Mouse (Mus musculus) embryo, embryonic 10 days (tissue): ENCODE measurements at regions not wholly inside any gene's neighbourhood (a gene's known extent, or its start where the extent isn't known, plus 50 kb on each side); places are given as distances from the start of the nearest gene placed in this dataset.
A peak's percentile ranks its signal among the peaks of the same experiment; 100 is the strongest.

Experiments
- DNase-seq: peaks from one replicate; pipeline ENCODE4 v3.0.0-alpha.2; 2015; ENCODE audit warnings: low spot score

DNA sequence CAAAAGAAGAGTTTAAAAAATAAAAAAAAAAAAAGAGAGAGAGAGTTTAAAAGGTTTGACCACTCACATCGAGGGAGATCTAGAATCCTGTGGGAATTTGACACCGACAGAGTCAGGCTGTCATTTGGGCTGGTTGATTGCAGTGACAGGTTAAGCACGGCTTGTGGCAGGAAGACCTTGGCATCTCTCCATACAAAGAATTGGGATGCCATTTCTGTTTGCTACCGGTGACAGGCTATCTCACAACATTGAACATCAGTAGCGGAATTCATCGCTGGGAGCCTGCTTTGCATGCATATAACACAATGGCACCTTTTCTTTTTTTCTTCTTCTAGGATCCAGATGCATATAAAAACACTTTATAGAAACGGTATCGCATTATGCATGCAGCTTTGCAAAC, 53.7 kb upstream of the Gm26657 start:
- DNase-seq, result no peak

DNA sequence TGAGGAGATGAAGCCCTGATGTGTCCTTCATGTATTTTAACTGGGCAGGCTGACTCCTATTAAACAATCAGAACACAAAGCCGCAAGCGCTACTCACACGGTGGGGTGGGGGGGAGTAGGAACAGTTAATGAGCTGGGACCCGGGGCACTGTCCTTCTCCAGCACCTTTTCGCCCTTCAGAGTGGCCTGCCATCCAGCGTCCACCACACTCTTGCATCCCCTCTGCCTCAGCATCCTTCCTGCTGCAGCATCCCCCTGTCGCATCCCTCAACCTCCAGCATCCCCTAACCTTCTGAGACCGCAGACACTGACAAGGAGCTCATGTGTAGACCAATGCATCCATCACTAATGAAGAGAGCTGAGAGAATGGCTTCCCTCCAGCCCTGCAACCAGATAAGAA, 54.2 kb upstream of the Gm26657 start:
- no peak for DNase-seq

DNA sequence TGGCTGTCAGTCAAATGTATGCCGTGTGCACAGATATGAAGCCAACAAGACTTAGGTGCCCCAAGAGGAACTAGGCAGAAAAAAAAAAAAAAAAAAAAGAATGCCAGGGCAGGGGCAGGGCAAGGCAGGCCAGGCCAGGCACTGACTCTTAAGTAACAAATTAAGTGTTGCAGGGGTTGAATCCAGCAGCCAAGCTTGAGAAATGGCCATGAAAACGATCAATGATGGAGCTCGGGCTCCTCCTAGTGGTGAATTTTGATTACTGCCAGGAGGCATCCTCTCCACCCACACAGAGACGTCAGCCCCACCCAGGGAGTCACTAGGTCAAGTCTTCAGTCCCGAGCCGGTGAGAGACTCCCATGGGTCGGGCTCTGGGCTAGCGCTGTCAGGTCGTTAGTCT, 54.7 kb upstream of the Gm26657 start:
- peak; percentile 82 for DNase-seq

- DNase-seq, result no peak
These were observed 55.8 kb upstream of the Gm26657 start for GRCm38 (mm10) chr4:56684031-56684430.

- no peak for DNase-seq
These were observed 58.7 kb upstream of the Gm26657 start for GRCm38 (mm10) chr4:56681121-56681520.

DNA sequence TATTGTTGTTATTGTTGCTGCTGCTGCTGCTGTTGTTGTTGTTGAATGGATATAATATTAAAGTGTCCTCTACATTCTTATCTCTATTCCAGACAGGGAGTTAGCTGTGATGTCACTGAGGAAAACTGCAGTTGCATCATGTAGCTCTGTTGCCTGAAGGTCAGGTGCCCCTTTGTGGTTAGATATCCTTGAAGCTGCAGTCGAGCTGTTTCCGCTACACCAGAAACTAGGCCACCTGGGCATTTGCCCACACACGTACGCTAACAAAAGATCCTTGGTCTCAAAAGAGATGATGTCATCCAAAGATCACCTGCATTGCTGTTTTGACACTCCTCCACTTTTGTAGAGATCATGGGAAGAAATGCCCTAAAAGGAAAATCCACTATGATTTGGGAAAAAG, 66.0 kb upstream of the Gm26657 start:
- DNase-seq, result no peak

DNA sequence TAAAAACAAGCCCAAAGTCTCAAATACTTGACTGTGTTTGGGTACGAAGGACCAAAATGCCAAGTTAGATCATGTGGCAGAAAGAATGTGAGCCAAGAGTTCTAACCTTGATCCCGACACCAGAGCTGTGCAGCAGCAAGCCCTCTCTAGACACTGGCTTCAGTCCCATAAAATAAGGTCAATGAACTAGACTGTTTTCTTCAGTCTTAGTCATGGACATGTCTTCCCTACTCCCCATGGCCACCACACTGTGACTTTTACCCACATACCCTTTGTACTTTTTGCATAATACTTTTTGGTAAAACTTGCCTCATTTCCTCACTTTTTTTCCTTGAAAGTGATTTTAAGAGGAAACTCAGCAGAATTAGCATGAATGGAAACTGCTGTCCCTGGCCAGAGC, 74.9 kb upstream of the Gm26657 start:
- no peak for DNase-seq

DNA sequence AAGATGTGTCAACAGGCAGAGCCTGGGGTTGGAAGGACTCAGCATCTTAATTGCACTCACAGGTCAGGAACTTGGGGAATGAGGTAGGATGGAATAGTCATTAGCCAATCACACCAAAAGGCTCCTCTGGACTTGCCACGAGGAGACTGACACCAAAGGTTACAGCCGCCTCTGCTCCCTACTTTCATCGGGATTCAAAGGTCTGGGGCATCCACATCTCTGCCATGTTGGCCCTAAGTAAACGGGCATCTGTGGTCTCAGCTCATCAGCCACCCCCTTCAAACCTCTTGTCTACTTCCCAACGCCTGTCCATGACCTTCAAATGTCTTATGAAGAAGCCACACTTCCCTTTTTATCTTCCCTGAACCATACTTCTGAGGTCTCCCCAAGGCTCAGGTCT, 78.1 kb upstream of the Gm26657 start:
- DNase-seq, result no peak

- DNase-seq, result peak; percentile 32
These were observed 82.8 kb upstream of the Gm26657 start for GRCm38 (mm10) chr4:56657046-56657445.

GRCm38 (mm10) chr4:56654327-56654726, 85.5 kb upstream of the Gm26657 start:
- DNase-seq, result no peak

DNA sequence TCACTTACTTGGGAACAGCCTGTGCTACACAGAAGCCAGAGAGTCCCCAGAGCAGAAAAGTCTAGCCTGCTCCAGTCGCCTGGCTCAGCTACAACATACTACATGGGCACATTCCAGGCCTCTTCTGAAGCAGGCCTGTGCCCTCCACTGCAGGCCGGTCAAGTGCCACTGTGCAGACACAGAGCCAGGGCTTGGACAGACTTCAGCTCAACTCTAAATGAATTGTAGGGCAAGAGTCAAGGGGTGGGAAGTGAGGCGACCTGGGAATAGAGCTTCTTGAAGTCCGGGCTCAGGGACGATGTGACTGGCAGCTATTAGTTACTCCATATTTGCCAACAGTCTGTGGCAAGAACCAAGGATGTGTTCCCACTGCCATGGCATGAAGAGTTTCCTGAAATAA, 87.1 kb upstream of the Gm26657 start:
- no peak for DNase-seq

- peak; percentile 65 for DNase-seq
These were observed 90.1 kb upstream of the Gm26657 start for GRCm38 (mm10) chr4:56649731-56650130.

- DNase-seq, result peak; percentile 89
These were observed 95.6 kb upstream of the Gm26657 start for GRCm38 (mm10) chr4:56643999-56644962.

- no peak for DNase-seq
These were observed 96.4 kb upstream of the Gm26657 start for GRCm38 (mm10) chr4:56643491-56643890.

DNA sequence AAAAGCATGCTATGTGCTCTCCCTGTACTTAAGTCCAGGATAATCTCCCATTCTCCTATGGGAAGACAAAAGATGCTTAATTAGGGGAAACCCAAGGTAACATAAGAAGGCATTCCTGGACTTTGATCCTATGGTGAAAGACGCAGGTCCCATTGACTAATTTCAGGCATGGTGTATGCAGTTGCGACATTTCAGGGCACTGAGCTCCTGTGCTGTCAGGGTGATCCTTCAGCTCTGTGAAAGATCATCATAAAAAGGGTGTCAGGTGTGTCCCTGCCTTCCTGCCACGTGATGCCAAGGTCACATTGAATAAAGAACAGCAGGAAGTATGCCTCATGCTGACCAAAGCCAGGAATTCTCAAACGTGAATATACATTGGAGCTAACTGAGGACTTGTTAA, 100.2 kb upstream of the Gm26657 start:
- DNase-seq, result no peak

DNA sequence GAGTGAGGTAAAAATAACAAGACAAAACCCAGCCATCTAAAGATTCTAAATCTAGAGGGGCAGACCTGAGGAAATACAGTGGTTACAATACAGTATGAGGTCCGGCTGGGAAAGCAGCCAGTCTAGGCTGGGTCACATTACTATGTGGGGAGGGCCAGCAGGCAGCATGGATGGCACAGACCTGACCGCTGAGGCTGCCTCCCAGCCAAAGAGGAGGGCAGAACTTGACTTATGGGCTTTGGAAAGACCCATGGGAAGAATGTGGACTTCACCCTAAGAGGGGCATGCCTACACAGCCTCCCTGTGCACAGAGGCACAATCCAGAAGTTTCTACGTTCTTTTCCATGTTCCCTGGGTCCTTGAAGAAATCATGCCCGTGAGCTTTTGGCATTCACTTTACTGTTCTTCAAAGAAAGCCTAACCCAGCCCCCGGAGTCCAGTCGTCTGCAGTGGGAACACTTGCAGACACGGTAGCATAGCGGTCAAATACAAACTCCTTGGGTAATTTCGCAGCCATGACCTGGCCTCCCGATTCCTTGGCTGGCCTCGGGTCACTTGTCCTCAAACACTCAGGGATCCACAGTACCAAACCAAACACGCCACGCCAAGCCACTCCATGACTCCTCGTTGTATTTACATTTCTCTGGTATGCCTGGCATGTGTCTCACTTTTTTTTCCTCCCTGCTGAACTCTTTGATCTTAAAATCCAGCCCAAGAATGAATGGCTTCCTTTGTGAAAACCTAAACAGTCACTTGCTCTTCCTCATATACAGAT, 101.0 kb upstream of the Gm26657 start:
- peak; percentile 63 for DNase-seq

DNA sequence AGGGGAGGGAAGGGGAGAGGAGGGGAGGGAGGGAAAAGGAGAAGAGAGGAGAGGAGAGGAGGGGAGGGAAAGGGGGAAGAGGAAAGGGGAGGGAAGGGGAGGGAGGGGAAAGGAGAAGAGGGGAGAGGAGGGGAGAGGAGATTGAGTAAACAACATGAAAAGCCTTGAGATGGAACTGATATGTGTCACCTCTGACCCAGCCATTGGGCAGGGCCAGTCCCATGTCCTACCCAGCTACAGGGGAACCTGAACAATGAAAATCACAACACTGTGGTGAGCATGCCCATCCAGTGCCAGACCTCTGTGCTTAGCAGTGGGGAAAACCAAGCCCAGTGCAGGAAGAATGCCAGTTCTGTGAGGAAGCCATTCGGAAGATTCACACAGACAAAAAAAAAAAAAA, 103.6 kb upstream of the Gm26657 start:
- peak; percentile 12 for DNase-seq

- DNase-seq, result no peak
These were observed 106.3 kb upstream of the Gm26657 start for GRCm38 (mm10) chr4:56633528-56633927.

GRCm38 (mm10) chr4:56630251-56630650, 109.6 kb upstream of the Gm26657 start:
- no peak for DNase-seq

GRCm38 (mm10) chr4:56627206-56627605, 112.7 kb upstream of the Gm26657 start:
- no peak for DNase-seq

GRCm38 (mm10) chr4:56621782-56622181, 118.1 kb upstream of the Gm26657 start:
- DNase-seq, result no peak

GRCm38 (mm10) chr4:56621356-56621755, 118.5 kb upstream of the Gm26657 start:
- no peak for DNase-seq

DNA sequence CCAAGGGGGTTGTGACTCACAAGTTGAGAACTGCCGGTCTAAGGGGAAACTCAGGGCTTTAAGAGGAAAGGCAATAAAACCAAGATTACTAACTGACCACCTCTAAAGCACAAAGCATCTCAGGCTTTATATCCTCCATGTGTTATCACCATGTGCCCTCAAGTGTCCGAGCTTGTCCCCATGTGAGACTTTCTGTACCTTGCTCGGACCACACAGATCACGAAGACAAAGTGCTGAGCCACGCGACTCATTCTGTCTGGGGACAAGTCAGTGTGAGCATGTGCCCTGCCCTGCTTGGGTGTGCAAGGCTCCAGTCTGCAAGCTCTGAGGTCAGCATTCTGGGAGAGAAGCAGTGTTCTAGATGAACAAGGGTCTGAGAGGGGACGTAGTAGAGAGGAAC, 119.2 kb upstream of the Gm26657 start:
- no peak for DNase-seq
